Mouse (Mus musculus) stomach, embryonic 14.5 days (tissue): ENCODE results near the gene Kif17. TPM values are rescaled to one million over a fixed set of nuclear protein-coding genes. Genes with fewer than 3 reads are reported as not detected.
A peak's percentile ranks its signal among the peaks of the same experiment; 100 is the strongest.

Experiments
- ATAC-seq: fragments of 200-750 bp; cut with Nextera tagmentation; 2 replicates; pipeline ENCODE4 v1.8.0; 2017; ENCODE audit warnings: low read depth, moderate TSS enrichment; ENCODE audit not compliant: insufficient number of reproducible peaks, insufficient read depth, low FRiP score
- H3K27ac ChIP-seq: fragments of 300-500 bp; sonication (generic); 2 replicates; pipeline ENCODE4 v1.5.1; 2014; ENCODE audit warnings: mild to moderate bottlenecking, low read length, moderate library complexity, mixed read lengths
- H3K27me3 ChIP-seq: fragments of 300-500 bp; sonication (generic); 2 replicates; pipeline ENCODE4 v1.6.1; 2014; ENCODE audit warnings: low read length, control low read depth, mixed read lengths; ENCODE audit not compliant: control insufficient read depth, insufficient read depth
- H3K36me3 ChIP-seq: fragments of 300-500 bp; sonication (generic); 2 replicates; pipeline ENCODE4 v1.6.1; 2014; ENCODE audit warnings: mild to moderate bottlenecking, control low read depth, low read length, moderate library complexity, mixed read lengths; ENCODE audit not compliant: control insufficient read depth, insufficient read depth
- H3K4me1 ChIP-seq: fragments of 300-500 bp; sonication (generic); 2 replicates; pipeline ENCODE4 v1.6.1; 2014; ENCODE audit warnings: low read length, control low read depth, mixed read lengths; ENCODE audit not compliant: control insufficient read depth, insufficient read depth
- H3K4me2 ChIP-seq: fragments of 300-500 bp; sonication (generic); replicated peaks from 2 replicates; pipeline ENCODE4 v1.6.1; 2014; ENCODE audit warnings: low read depth, low read length, control low read depth
- H3K4me3 ChIP-seq: fragments of 300-500 bp; sonication (generic); 2 replicates; pipeline ENCODE4 v1.5.1; 2014; ENCODE audit warnings: low read depth, low read length, control low read depth
- H3K9ac ChIP-seq: fragments of 300-500 bp; sonication (generic); replicated peaks from 2 replicates; pipeline ENCODE4 v1.6.1; 2014; ENCODE audit warnings: low read depth, mild to moderate bottlenecking, control low read depth, low read length, moderate library complexity, mixed read lengths
- H3K9me3 ChIP-seq: fragments of 300-500 bp; sonication (generic); 2 replicates; pipeline ENCODE4 v1.6.1; 2016; ENCODE audit warnings: low read depth, low read length, control low read depth; ENCODE audit not compliant: control insufficient read depth
- WGBS: fragments of 180-500 bp; shearing (Covaris S2); extraction: QIAGEN DNeasy Blood & Tissue Kit; methylation state at CpG from one replicate; pipeline ENCODE4 v1.1.7; 2014; 5-methylcytosine and 5-hydroxymethylcytosine counted together
- polyA plus RNA-seq: library from polyadenylated mRNA; unstranded; fragments of >200 nt; fragmentation: Nextera tagmentation; extraction: Ambion mirVana; gene quantifications from 2 replicates; pipeline ENCODE4 v1.2.1, GENCODE M21; 2014

Kif17 gene
- polyA plus RNA-seq, 1 experiment from 2014 or later: 1.5 TPM

- WGBS: 98% methylated on average over 3 of the region's 3 CpGs
- H3K27me3 ChIP-seq: no peaks in the 10 kb centered on the region
- no peak overlapping the region for H3K4me2 ChIP-seq
- peaks cover 9% of the 10 kb centered on the region; the same call in 1 of the 2 replicates for H3K4me1 ChIP-seq
- no peak overlapping the region for H3K4me3 ChIP-seq
- no peak overlapping the region for H3K27ac ChIP-seq
- H3K9ac ChIP-seq: no peak overlapping the region
- ATAC-seq: no peak
- no peaks in the 10 kb centered on the region for H3K9me3 ChIP-seq
- H3K36me3 ChIP-seq: peaks cover 10% of the 10 kb centered on the region; the same call in 1 of the 2 replicates
Measured at GRCm38 (mm10) chr4:138303011-138303410, 52.8 kb downstream of the Kif17 start.

GRCm38 (mm10) chr4:138303742-138304141 is 53.5 kb downstream of the Kif17 start:
- H3K36me3 ChIP-seq: peaks cover 15% of the 10 kb centered on the region; the same call in 1 of the 2 replicates
- peak overlapping the region; percentile 85 for H3K4me2 ChIP-seq
- H3K4me1 ChIP-seq: peaks cover 9% of the 10 kb centered on the region; the same call in 1 of the 2 replicates
- peak overlapping the region; percentile 79 for H3K4me3 ChIP-seq
- H3K27ac ChIP-seq: peak overlapping the region; percentile 61
- H3K9me3 ChIP-seq: no peaks in the 10 kb centered on the region
- no peak for ATAC-seq
- H3K9ac ChIP-seq: peak overlapping the region; percentile 73
- WGBS: 11% methylated on average over 18 of the region's 18 CpGs
- no peaks in the 10 kb centered on the region for H3K27me3 ChIP-seq

- WGBS: under 1% methylated on average over 64 of the region's 64 CpGs
- peaks cover 9% of the 10 kb centered on the region; the same call in 1 of the 2 replicates for H3K4me1 ChIP-seq
- H3K27me3 ChIP-seq: no peaks in the 10 kb centered on the region
- ATAC-seq: peak; percentile 98
- H3K27ac ChIP-seq: peak within 1 kb of the TSS; percentile 61
- H3K4me2 ChIP-seq: peak within 1 kb of the TSS; percentile 85
- H3K36me3 ChIP-seq: peaks cover 23% of the 10 kb centered on the region
- H3K4me3 ChIP-seq: peak within 1 kb of the TSS; percentile 79
- H3K9ac ChIP-seq: peak within 1 kb of the TSS; percentile 74
- no peaks in the 10 kb centered on the region for H3K9me3 ChIP-seq
Measured at GRCm38 (mm10) chr4:138304340-138305104, 54.3 kb downstream of the Kif17 start, which contains the start of gene Ddost. Ddost (plus strand) TSS chr4:138304730.

GRCm38 (mm10) chr4:138307025-138307424 is 56.8 kb downstream of the Kif17 start:
- H3K9ac ChIP-seq: no peak overlapping the region
- no peak overlapping the region for H3K4me3 ChIP-seq
- no peak overlapping the region for H3K27ac ChIP-seq
- WGBS: 80% methylated on average over 3 of the region's 3 CpGs
- H3K27me3 ChIP-seq: no peaks in the 10 kb centered on the region
- no peak overlapping the region for H3K4me2 ChIP-seq
- no peaks in the 10 kb centered on the region for H3K9me3 ChIP-seq
- peaks cover 45% of the 10 kb centered on the region for H3K36me3 ChIP-seq
- no peak for ATAC-seq
- peaks cover 9% of the 10 kb centered on the region; the same call in 1 of the 2 replicates for H3K4me1 ChIP-seq

- ATAC-seq: no peak
- Histone ChIP-seq H3K4me3 (no peak overlapping the region), H3K36me3 (peaks cover 51% of the 10 kb centered on the region), H3K27ac (no peak overlapping the region), H3K4me1 (peaks cover 9% of the 10 kb centered on the region; the same call in 1 of the 2 replicates), H3K4me2 (no peak overlapping the region), H3K27me3 (no peaks in the 10 kb centered on the region), H3K9me3 (no peaks in the 10 kb centered on the region), H3K9ac (no peak overlapping the region)
- WGBS: 90% methylated on average over 12 of the region's 12 CpGs
Measured at GRCm38 (mm10) chr4:138307739-138308138, 57.5 kb downstream of the Kif17 start.

GRCm38 (mm10) chr4:138310311-138310910 is 60.2 kb downstream of the Kif17 start:
- H3K36me3 ChIP-seq: peaks cover 55% of the 10 kb centered on the region
- no peak overlapping the region for H3K27ac ChIP-seq
- WGBS: 95% methylated on average over 19 of the region's 19 CpGs
- no peak overlapping the region for H3K4me2 ChIP-seq
- no peak overlapping the region for H3K4me3 ChIP-seq
- no peaks in the 10 kb centered on the region for H3K27me3 ChIP-seq
- no peak for ATAC-seq
- H3K4me1 ChIP-seq: no peaks in the 10 kb centered on the region; the same call in 1 of the 2 replicates
- H3K9me3 ChIP-seq: no peaks in the 10 kb centered on the region
- no peak overlapping the region for H3K9ac ChIP-seq

- Histone ChIP-seq H3K27ac (no peak overlapping the region), H3K27me3 (no peaks in the 10 kb centered on the region), H3K4me2 (no peak overlapping the region), H3K9ac (no peak overlapping the region), H3K4me1 (no peaks in the 10 kb centered on the region), H3K36me3 (peaks cover 55% of the 10 kb centered on the region), H3K4me3 (no peak overlapping the region), H3K9me3 (no peaks in the 10 kb centered on the region)
- WGBS: 60% methylated on average over 8 of the region's 8 CpGs
- ATAC-seq: peak; percentile 35; the same call in 1 of the 2 replicates
Measured at GRCm38 (mm10) chr4:138311595-138311994, 61.4 kb downstream of the Kif17 start.

DNA sequence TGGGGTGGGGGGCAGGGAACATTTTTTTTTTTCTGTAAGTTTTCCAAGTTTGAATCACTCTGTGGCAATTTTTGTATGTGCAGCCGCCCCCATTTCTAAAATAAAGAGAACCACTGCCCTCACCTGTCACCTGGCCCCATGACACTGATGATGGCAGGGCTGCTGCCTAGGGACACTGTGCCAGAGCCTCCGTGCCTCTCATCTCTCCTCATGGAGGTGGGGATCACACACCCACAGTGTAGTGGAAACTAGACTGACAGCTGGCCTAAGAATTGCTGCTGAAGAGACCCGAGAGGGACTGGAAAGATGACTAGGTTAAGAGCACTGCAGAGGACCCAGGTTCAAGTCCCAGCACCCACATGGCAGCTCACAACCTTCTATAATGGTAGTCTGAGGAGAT is 61.9 kb downstream of the Kif17 start:
- no peaks in the 10 kb centered on the region for H3K9me3 ChIP-seq
- H3K4me3 ChIP-seq: no peak overlapping the region
- no peak overlapping the region for H3K4me2 ChIP-seq
- H3K9ac ChIP-seq: no peak overlapping the region
- no peak overlapping the region for H3K27ac ChIP-seq
- no peak for ATAC-seq
- H3K36me3 ChIP-seq: peaks cover 53% of the 10 kb centered on the region
- H3K4me1 ChIP-seq: no peaks in the 10 kb centered on the region
- WGBS: 91% methylated on average over 3 of the region's 3 CpGs
- H3K27me3 ChIP-seq: no peaks in the 10 kb centered on the region
